Mouse (Mus musculus) olfactory bulb, adult 2 months (tissue): ENCODE measurements around the gene Syngr2.

Experiments used
- CTCF ChIP-seq: fragments of 200-500 bp; IDR thresholded peaks from 2 replicates; pipeline ENCODE4 v1.5.1; 2012; ENCODE audit warnings: low read depth, mild to moderate bottlenecking, low read length, moderate library complexity; ENCODE audit not compliant: insufficient read depth
- POLR2A ChIP-seq: fragments of 200-500 bp; IDR thresholded peaks from 2 replicates; pipeline ENCODE4 v1.6.1; 2012; ENCODE audit warnings: mild to moderate bottlenecking, low read depth, low read length, moderate library complexity; ENCODE audit not compliant: insufficient read depth

DNA sequence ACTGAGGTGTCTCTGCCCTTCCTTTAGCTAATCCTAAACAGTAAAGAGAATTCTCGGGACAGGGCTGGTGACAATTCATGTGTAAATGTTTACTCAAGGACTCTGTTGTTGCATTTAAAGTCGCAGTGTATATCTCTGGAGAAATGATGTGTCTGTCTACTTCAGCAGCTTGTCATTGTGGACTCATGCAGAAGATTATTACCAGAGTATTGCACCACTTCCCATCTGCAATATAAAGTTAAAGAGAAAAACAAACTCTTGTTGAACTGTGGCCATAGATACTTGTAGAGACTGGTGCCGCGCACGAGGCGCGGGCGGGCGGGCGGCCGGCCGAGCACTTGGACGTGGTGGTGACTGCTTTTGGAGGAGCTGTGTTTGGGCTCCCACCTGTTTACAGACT lies 47.7 kb upstream of the Syngr2 start:
- TF ChIP-seq POLR2A, result no peak
- TF ChIP-seq CTCF, result no peak
